In genomic region chr10:60278006-60278399, GRCm38 (mm10) we compare ENCODE assay signal across 8 mouse cellular contexts. TPM values are rescaled to one million over a fixed set of nuclear protein-coding genes. Genes with fewer than 3 reads are reported as not detected.
DNase-seq lines count a peak whose midpoint lies in the region; ATAC-seq lines count a peak whose summit lies in the region.

No protein-coding gene starts in this region.

- H3K4me3 ChIP-seq in kidney, embryonic 14.5 days (ENCODE audit: low read length): peak overlapping the region; percentile 87
- peak overlapping the region; percentile 75 for H3K4me3 ChIP-seq in hindbrain, embryonic 12.5 days
- H3K4me3 ChIP-seq in midbrain, embryonic 12.5 days: peak overlapping the region; percentile 78

- no peaks in the 10 kb centered on the region for H3K9me3 ChIP-seq in kidney, embryonic 14.5 days (ENCODE audit: control insufficient read depth, low read length)
- H3K9me3 ChIP-seq in hindbrain, embryonic 12.5 days (replicated peaks): no peaks in the 10 kb centered on the region
- H3K9me3 ChIP-seq in midbrain, embryonic 12.5 days: no peaks in the 10 kb centered on the region

- DNase-seq in kidney, postnatal 25 days: no peak
- DNase-seq in retina, embryonic 14.5 days (ENCODE audit: low spot score): no peak
- DNase-seq in urinary bladder, postnatal 10 days (ENCODE audit: low spot score): no peak
- no peak for DNase-seq in layer of hippocampus, postnatal 36 days

- ATAC-seq in kidney, embryonic 14.5 days (ENCODE audit: low FRiP score, low TSS enrichment): no peak
- peak; percentile 12 for ATAC-seq in activated CD4-positive, CD25-positive, alpha-beta regulatory T cell, adult 4 months
- no peak for ATAC-seq in hindbrain, embryonic 12.5 days (ENCODE audit: low FRiP score)
- ATAC-seq in midbrain, embryonic 12.5 days (ENCODE audit: low FRiP score, low read depth): no peak; the same call in 1 of the 2 replicates

- no peaks in the 10 kb centered on the region for H3K27me3 ChIP-seq in kidney, embryonic 14.5 days (ENCODE audit: control insufficient read depth, insufficient read depth, low read length)
- no peaks in the 10 kb centered on the region for H3K27me3 ChIP-seq in hindbrain, embryonic 12.5 days
- peaks cover 2% of the 10 kb centered on the region; the same call in 1 of the 2 replicates for H3K27me3 ChIP-seq in midbrain, embryonic 12.5 days

- H3K9ac ChIP-seq in kidney, embryonic 14.5 days (ENCODE audit: low read depth, low read length): peak overlapping the region; percentile 84
- H3K9ac ChIP-seq in hindbrain, embryonic 12.5 days: peak overlapping the region; percentile 89
- H3K9ac ChIP-seq in midbrain, embryonic 12.5 days (replicated peaks): peak overlapping the region; percentile 80

- 7% methylated on average over 13 of the region's 13 CpGs for WGBS in kidney, embryonic 14.5 days
- WGBS in hindbrain, embryonic 12.5 days: 6% methylated on average over 13 of the region's 13 CpGs
- WGBS in midbrain, embryonic 12.5 days: 8% methylated on average over 13 of the region's 13 CpGs

- peak overlapping the region; percentile 90 for H3K4me2 ChIP-seq in kidney, embryonic 14.5 days (replicated peaks; ENCODE audit: low read depth, low read length)
- H3K4me2 ChIP-seq in hindbrain, embryonic 12.5 days (replicated peaks): peak overlapping the region; percentile 91
- peak overlapping the region; percentile 87 for H3K4me2 ChIP-seq in midbrain, embryonic 12.5 days (replicated peaks)

- peaks cover 18% of the 10 kb centered on the region; the same call in 1 of the 2 replicates for H3K4me1 ChIP-seq in kidney, embryonic 14.5 days (ENCODE audit: control insufficient read depth, insufficient read depth, low read length)
- H3K4me1 ChIP-seq in hindbrain, embryonic 12.5 days: peaks cover 48% of the 10 kb centered on the region
- H3K4me1 ChIP-seq in midbrain, embryonic 12.5 days: peaks cover 48% of the 10 kb centered on the region

- H3K36me3 ChIP-seq in kidney, embryonic 14.5 days (ENCODE audit: control insufficient read depth, insufficient read depth, low read length): 0 out of 2 replicates have a peak, but pooled peaks cover 3% of the 10 kb centered on the region
- no peaks in the 10 kb centered on the region for H3K36me3 ChIP-seq in hindbrain, embryonic 12.5 days
- H3K36me3 ChIP-seq in midbrain, embryonic 12.5 days: no peaks in the 10 kb centered on the region

- peak overlapping the region; percentile 51; the same call in 1 of the 2 replicates for H3K27ac ChIP-seq in kidney, embryonic 14.5 days (ENCODE audit: low read depth, low read length)
- peak overlapping the region; percentile 96 for H3K27ac ChIP-seq in hindbrain, embryonic 12.5 days
- peak overlapping the region; percentile 90 for H3K27ac ChIP-seq in midbrain, embryonic 12.5 days (replicated peaks)

RNA-seq across cellular contexts. Expression of gene Psap, which starts 0.6 kb away (rescaled TPM):
- 69.5 and 122 TPM in 2 replicates for polyA plus RNA-seq in kidney, embryonic 14.5 days (2014; fragmentation: Nextera tagmentation; extraction: Ambion mirVana)
- polyA plus RNA-seq in activated CD4-positive, CD25-positive, alpha-beta regulatory T cell, adult 4 months (2017; shearing (Covaris generic)): 100 to 1,000 TPM in 1 of 2 experiments, 10 to 100 TPM in 1; 95.5 to 199 TPM
- 102 and 104 TPM in 2 replicates for polyA plus RNA-seq in hindbrain, embryonic 12.5 days (2016; fragmentation: Nextera tagmentation; extraction: Ambion mirVana)
- 85.5 and 96.5 TPM in 2 replicates for polyA plus RNA-seq in midbrain, embryonic 12.5 days (2016; fragmentation: Nextera tagmentation; extraction: Ambion mirVana)
- total RNA-seq in layer of hippocampus, postnatal 36 days (2021): 1,000 to 10,000 TPM; 1,330 to 1,401 TPM

RNA-seq across cellular contexts. Expression of gene Chst3, which starts 58.9 kb away (rescaled TPM):
- 1.0 and 1.1 TPM in 2 replicates for polyA plus RNA-seq in kidney, embryonic 14.5 days (2014; fragmentation: Nextera tagmentation; extraction: Ambion mirVana)
- under 1 TPM in 1 of 2 experiments, not detected in 1; 0.45 TPM for polyA plus RNA-seq in activated CD4-positive, CD25-positive, alpha-beta regulatory T cell, adult 4 months (2017; shearing (Covaris generic))
- polyA plus RNA-seq in hindbrain, embryonic 12.5 days (2016; fragmentation: Nextera tagmentation; extraction: Ambion mirVana): 3.2 and 3.7 TPM in 2 replicates
- 2.3 and 2.5 TPM in 2 replicates for polyA plus RNA-seq in midbrain, embryonic 12.5 days (2016; fragmentation: Nextera tagmentation; extraction: Ambion mirVana)
- 1 to 10 TPM; 2.2 to 2.8 TPM for total RNA-seq in layer of hippocampus, postnatal 36 days (2021)
